Mouse (Mus musculus): ENCODE measurements around the gene Gm21060. TPM values are rescaled to one million over a fixed set of nuclear protein-coding genes. Genes with fewer than 3 reads are reported as not detected.
"Not testable (repeated sequence)": the region's sequence is repeated elsewhere in the genome, so short reads cannot be mapped to it uniquely, and the experiment has no call there.

Gm21060 gene
- total and polyA plus RNA-seq, 2 experiments from 2014 or later = not detected

DNA sequence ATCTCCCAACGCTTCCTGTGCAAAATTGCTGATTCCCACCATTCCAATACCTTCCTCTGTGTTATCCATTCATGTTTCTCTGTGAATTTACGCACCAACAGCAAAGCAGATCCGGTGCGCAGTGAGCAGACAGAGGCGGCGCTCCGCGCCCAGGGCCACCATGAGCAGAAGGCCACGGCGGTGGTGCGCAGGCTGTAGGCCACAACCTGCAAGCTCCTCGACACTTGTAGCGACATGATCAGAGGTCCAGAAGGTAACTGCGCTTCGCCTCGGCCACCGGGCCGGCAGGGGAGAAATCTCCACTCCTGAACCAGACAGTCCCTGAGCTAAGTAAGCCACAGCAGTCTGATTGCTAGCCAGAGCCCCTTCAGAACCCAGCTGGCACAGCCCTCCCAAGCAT, 39.1 kb downstream of the Gm21060 start:
- Histone ChIP-seq H3K4me2 (ENCODE audit: low read depth) (no peak overlapping the region), H3K9ac (no peak overlapping the region), H3K27me3 (ENCODE audit: insufficient read depth, low read length) (no peaks in the 10 kb centered on the region), H3K9me3 (ENCODE audit: low read length) (no peaks in the 10 kb centered on the region), H3K36me3 (ENCODE audit: insufficient read depth) (no peaks in the 10 kb centered on the region), H3K27ac (ENCODE audit: low read depth, low read length) (no peak overlapping the region), H3K4me1 (ENCODE audit: insufficient read depth) (no peaks in the 10 kb centered on the region), H3K4me3 (ENCODE audit: low read depth, low read length) (no peak overlapping the region)
- ATAC-seq (no peak), DNase-seq (no peak)
- WGBS = 92% methylated on average over 18 of the region's 18 CpGs
- no peak for TF ChIP-seq CTCF (IDR thresholded peaks at IDR 0.05; ENCODE audit: low read depth)

- ATAC-seq (no peak), DNase-seq (no peak)
- H3K4me1 ChIP-seq (ENCODE audit: insufficient read depth) = no peaks in the 10 kb centered on the region
- no peak overlapping the region for H3K4me2 ChIP-seq (ENCODE audit: low read depth)
- WGBS = 91% methylated on average over 7 of the region's 7 CpGs
- H3K9me3 ChIP-seq (ENCODE audit: low read length) = no peaks in the 10 kb centered on the region
- no peak overlapping the region for H3K9ac ChIP-seq
- no peaks in the 10 kb centered on the region for H3K27me3 ChIP-seq (ENCODE audit: insufficient read depth, low read length)
- TF ChIP-seq CTCF (IDR thresholded peaks at IDR 0.05; ENCODE audit: low read depth) = no peak
- no peak overlapping the region for H3K27ac ChIP-seq (ENCODE audit: low read depth, low read length)
- H3K36me3 ChIP-seq (ENCODE audit: insufficient read depth) = no peaks in the 10 kb centered on the region
- no peak overlapping the region for H3K4me3 ChIP-seq (ENCODE audit: low read depth, low read length)
Observed at GRCm38 (mm10) chr19:61256166-61256887, 40.5 kb downstream of the Gm21060 start.

- H3K4me2 ChIP-seq (ENCODE audit: low read depth); H3K36me3 ChIP-seq (ENCODE audit: insufficient read depth); H3K4me3 ChIP-seq (ENCODE audit: low read depth, low read length); H3K27me3 ChIP-seq (ENCODE audit: insufficient read depth, low read length); DNase-seq; H3K9ac ChIP-seq; H3K27ac ChIP-seq (ENCODE audit: low read depth, low read length); ATAC-seq; H3K4me1 ChIP-seq (ENCODE audit: insufficient read depth); H3K9me3 ChIP-seq (ENCODE audit: low read length): not testable (repeated sequence)
- 85% methylated on average over 4 of the region's 4 CpGs for WGBS
Observed at GRCm38 (mm10) chr19:61247334-61247733, 49.5 kb downstream of the Gm21060 start.

Other genes starting within 250 kb of the Gm21060 start
- 18.9 and 24.3 TPM in 2 replicates for gene Zfp950, start 156.2 kb downstream of the Gm21060 start, total RNA-seq (2014; rRNA removed)
- 31.8 and 41.9 TPM in 2 replicates for gene Zfp950, start 156.2 kb downstream of the Gm21060 start, polyA plus RNA-seq (2015; fragmentation: Nextera tagmentation; extraction: Ambion mirVana)
- 0.31 and 1.00 TPM in 2 replicates for gene Gm7102, start 120.8 kb downstream of the Gm21060 start, total RNA-seq (2014; rRNA removed)
- 0.11 TPM in 1 of 2 replicates, not detected in the other for gene Gm7102, start 120.8 kb downstream of the Gm21060 start, polyA plus RNA-seq (2015; fragmentation: Nextera tagmentation; extraction: Ambion mirVana)
- not detected in 2 replicates for gene Gm6020, start 113.2 kb downstream of the Gm21060 start, total RNA-seq (2014; rRNA removed)
- gene Gm6020, start 113.2 kb downstream of the Gm21060 start, polyA plus RNA-seq (2015; fragmentation: Nextera tagmentation; extraction: Ambion mirVana) = not detected in 2 replicates
- gene Csf2ra, start 68.6 kb downstream of the Gm21060 start, total RNA-seq (2014; rRNA removed) = 36.5 and 42.1 TPM in 2 replicates
- gene Csf2ra, start 68.6 kb downstream of the Gm21060 start, polyA plus RNA-seq (2015; fragmentation: Nextera tagmentation; extraction: Ambion mirVana) = 20.0 and 35.8 TPM in 2 replicates